Mouse (Mus musculus) CD4-positive, CD25-positive, alpha-beta regulatory T cell, adult 4 months (primary cell): ENCODE results near the gene Rtp4. TPM values are rescaled to one million over a fixed set of nuclear protein-coding genes. Genes with fewer than 3 reads are reported as not detected.
A peak's percentile ranks its signal among the peaks of the same experiment; 100 is the strongest.

Source experiments
- ATAC-seq: one replicate; pipeline ENCODE4 v1.8.0; 2017
- polyA plus RNA-seq, 2 experiments: library from polyadenylated mRNA; unstranded; fragments of 100-300 nt; shearing (Covaris generic); gene quantifications; one replicate each; pipeline ENCODE4 v1.2.1; 2017

Gene Rtp4
- polyA plus RNA-seq, 2 experiments from 2014 or later, result 169 to 171 TPM

GRCm38 (mm10) chr16:23515766-23516165 is 4.3 kb upstream of the Rtp4 start:
- no peak for ATAC-seq

DNA sequence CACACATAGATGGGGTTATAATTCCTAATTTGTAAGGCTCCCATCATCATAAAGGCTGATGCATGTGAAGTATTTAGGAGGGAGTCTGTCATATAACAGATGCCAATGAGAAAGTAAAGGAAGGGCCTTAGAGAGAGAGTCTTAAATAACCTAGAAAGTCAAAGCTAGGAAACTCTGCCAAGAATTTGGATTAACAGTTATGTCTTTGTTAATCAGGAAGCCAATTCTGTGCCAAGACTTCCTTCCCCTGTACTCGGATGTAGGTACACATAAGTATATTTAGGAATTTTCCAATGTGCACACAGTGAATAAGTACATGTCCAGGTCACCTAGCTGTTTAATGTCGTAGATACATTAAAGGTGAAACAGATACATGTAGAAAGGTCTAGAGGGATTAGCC is 3.5 kb upstream of the Rtp4 start:
- ATAC-seq, result no peak

DNA sequence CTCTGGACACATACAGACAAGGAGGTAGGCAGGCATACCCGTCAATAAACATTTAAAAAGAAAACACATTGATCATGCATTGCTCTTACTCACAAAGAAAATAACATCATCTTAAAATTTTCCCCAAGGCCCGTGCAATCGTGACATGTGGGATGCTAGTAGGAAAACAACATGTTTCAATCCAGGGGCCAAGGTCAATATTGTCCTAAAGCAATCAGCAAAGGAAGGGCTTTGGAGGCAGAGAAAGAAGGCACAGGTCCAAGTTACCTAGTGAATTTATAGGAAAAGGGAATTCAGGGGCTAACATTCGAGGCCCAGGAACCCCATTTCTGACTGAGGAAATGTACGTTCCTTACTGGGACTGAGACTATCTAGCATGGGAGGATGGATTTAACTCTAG is 2.9 kb upstream of the Rtp4 start:
- no peak for ATAC-seq

GRCm38 (mm10) chr16:23517754-23518566 is 2.1 kb upstream of the Rtp4 start:
- no peak for ATAC-seq

DNA sequence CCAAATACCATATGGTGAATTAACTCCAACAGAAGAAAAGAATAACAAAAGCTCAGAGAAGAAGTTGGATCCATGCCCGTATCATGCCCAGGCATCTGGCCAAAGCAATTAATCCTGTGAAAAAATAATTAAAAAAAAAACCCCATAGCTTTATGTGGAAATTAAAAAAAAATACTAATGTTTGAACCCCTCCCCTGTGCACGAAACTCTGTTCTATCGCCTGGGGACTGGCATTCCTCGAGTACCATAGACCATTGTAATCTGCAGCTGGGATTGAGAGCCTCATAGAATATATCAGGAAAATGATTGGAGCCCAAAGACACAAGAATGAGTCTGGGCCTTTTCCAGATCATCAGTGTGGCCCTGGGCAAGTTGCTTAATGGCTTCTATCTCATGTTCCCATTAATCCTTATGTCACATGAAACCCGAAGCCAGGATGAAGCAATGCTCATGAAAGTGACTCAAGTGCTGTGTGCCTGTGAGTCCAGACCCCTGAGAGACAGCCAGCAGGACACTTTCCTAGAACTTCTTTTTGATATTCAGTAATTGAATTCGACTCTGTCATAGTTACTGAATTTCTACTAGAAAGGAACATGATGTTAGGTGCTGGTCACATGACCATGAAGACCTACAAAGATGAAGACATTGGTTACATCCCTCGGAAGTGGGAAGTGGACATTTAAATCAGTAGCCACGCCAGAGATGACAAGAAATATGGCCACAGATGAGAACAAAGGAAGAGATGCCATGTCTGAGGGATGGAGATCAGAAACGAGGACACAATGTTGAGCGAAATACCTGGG is 1.3 kb upstream of the Rtp4 start:
- no peak for ATAC-seq

DNA sequence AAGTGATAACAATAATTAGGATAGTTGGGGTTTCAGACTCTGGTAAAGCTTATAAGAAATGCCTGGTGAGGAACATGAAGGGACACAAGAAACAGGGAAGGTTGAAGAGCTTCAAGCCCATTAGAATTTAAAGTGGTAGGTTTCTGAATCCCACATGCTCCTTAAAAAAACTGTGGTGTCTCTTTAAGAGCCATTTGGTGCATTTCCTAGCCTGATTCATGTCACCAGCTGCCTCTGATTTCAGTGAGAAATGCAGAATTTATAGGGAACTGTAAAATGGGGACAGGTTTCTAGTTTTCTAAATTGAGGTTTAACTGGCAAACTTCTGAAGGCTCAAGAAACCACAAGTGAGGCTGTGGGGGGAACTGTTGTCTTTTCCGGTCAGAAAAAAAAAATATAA is 320 bp upstream of the Rtp4 start:
- ATAC-seq, result no peak

GRCm38 (mm10) chr16:23521092-23521491 is 1.0 kb downstream of the Rtp4 start:
- ATAC-seq, result no peak

- no peak for ATAC-seq
These were observed 2.0 kb downstream of the Rtp4 start for GRCm38 (mm10) chr16:23522081-23522480.

- no peak for ATAC-seq
These were observed 9.1 kb downstream of the Rtp4 start for GRCm38 (mm10) chr16:23529186-23529585.

DNA sequence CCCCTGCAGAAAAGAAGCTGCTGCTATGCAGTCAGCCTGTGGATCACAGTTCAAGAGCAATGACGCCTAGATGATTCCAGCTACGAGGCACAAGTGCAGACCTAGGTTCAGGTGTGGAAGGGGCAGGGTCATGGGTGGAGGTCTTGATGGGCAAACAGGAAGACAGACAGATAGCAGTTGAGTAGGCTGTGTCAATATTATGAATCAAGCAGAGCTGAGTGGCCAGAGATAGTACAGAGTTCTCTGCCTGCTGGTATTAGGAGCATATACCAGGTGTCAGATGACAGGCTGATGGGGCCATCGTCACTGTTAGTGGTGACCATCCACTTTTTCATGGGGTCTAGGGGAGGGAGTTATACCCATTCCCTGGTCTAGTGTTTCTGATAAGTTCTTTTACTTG is 13.6 kb downstream of the Rtp4 start:
- ATAC-seq, result no peak

- ATAC-seq, result no peak
These were observed 21.0 kb downstream of the Rtp4 start for GRCm38 (mm10) chr16:23541046-23541445.

DNA sequence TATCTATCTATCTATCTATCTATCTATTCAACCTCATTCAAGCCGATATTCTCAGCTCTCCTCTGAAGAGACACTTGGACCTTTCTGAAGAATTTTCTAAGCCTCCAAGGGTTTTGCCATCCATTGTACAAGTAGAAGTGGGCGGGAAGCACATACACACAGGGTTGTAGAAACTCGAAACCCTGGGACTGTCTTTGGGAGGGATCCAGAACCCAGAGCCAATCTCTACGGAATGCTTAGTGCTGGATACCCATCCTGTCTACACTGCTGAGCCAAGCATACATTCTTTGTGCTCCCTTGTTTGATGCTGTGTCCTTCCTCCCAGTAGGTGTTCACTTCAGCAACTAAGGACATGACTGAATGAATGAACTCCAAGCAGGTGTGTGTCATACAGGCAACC is 22.8 kb downstream of the Rtp4 start:
- no peak for ATAC-seq

DNA sequence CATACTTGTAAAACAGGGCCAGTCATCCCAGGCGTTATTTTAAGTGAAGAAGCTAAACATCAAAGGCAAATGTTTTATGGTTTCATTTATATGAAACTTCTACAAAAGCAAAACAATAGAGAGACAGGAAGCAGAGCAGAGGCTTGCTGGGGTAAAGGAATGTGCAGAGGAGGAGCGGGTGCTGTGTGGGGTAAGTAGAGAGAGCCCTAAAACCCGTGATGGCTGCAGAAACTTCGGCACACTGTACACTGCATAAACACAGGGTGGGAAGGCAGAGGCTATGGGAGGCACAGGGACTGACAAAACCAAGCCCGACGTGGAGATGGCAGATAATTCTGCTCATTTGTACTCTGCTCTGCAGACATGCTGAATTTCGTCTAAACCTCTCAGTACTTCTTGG is 24.3 kb downstream of the Rtp4 start:
- peak; percentile 32 for ATAC-seq

GRCm38 (mm10) chr16:23547783-23548182 is 27.7 kb downstream of the Rtp4 start:
- no peak for ATAC-seq

DNA sequence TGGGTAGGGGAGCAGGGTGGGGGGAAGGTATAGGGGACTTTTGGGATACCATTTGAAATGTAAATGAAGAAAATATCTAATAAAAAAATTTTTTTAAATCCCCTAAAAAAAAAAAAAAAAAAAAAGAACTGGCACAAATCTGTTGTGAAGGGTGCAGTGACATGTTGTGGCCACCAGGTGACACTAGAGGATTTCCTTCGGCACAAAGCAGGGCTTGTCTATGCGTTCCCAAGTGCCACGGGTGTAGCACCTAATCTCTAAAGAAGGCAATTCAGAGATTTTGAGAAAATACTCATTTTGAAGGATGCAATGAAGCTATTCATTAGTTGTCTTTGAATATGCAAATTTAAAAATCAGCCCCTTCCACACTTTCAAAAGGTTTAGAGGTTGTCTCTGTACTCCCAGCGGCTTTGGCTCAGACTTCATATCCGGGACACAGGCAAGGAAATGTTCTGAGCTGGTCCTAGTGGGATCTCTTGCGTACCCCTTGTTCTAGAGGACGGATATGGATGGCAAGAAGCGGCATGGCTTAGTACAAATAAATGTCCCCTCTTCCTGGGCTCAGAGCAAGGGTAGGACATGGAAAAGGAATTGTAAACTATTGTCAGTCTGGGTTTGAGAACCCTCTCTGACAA is 30.4 kb downstream of the Rtp4 start:
- peak; percentile 68 for ATAC-seq

DNA sequence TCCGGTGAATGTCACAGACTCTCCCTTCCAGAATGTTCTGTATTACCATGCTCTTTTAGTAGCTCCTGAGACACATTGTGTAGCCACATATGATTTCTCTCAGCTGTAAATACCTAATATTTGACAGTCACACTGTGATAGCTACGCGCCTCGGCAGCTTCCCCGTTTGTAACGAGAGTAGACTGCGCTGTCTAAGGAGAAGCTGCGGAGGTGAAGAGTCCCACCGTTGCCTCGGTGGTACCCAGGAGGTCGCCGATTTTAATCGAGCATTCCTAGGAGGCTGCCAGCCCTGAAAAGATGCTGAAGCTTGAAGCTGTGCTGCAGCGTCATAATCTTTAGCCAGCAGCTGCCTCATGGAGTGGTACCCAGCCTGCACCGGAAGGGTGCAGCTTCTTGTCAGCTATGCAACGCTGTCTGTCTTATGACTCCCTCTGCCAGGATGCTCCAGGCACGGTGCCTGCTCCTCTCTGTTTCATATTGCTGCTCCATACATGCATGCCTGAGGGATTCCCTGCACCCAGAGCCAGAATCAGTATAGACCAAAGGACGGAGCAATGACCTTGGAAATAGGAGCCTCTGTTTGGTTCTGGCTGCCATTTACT is 31.0 kb downstream of the Rtp4 start:
- no peak for ATAC-seq

DNA sequence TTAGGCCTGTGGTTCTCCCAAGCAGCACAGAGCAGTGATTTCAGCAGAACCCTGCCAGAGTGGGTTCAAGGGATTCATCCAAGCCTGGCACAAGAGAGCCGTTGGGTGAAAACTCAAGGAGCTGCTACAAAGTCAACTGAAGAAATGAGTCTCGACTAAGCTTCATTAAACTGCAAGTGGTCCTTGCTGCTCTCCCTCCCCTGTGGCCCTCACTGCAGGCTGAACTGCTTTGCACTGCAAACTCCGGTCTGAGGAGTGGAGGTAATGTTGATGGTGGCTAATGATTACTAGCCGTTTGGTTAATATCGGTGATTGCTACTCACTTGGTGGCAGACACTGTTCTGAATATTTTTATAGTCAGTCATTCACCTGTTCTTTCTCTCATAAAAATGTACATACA is 34.6 kb downstream of the Rtp4 start:
- no peak for ATAC-seq

DNA sequence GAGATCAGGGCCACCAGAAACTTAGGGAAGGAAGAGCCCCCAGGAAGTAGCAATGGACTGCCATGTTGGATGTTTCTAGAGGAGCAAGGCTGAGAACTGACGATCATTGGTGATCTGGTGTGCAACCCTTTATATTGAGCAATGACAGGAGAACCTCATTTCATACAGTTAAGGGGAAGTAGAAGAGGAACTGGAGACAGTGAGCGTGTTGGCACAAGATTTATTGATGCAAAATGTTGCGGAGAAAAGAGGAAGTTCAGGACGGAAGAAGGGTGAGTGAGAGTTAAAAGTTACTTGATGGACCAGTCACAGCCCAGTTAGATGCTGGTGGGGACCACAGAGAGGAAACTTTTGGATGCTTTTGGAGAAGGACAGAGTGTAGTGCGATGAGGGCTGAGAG is 37.1 kb downstream of the Rtp4 start:
- ATAC-seq, result no peak

GRCm38 (mm10) chr16:23557669-23558068 is 37.6 kb downstream of the Rtp4 start:
- no peak for ATAC-seq

DNA sequence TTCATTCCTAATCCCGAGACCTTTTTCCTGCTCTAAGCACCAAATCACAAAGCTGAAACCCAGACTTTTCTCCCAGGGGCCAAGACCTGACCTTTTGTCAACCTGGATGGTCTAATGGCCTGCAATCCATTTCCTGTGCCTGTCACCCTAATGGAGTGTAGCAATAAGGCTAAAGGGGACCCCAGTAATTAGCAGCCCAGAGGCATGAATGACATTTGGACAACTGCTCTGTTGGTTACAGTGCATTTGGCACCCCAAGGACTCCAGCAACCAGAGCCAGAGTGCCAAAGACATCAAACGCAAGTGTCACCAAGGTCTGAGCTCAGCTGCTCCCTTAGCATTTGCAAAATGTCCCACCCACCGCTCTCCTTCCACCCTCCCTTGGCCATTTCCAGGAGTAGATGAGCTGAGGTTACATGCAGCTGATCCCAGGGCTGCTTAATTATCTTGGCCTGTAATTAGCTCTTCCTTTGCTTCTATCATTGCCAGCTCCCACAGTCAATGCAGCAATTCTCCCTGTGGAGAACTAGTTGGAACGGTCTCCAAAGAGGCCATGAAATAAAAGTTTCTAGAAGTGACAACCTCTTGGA is 48.4 kb downstream of the Rtp4 start:
- ATAC-seq, result no peak

DNA sequence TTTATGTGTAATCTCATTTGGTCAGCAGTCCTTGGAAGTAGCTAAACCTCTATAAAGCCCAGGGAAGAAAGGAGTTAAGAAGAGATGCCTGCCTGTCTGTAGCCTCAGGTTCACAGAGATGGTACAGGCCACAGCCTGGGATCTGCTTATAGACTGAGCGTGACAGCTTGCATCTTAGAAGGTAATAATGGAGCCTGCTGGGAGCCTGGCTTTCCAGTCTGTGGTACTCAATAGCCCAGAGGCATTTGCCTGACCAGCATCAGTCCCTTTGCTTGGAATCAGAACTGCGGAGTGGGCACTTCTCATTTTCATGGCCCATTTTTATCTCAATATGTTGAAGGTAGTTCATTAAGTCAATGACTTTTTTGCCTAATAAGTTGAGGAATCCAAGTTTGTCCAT is 54.5 kb downstream of the Rtp4 start:
- ATAC-seq, result no peak
